Mouse (Mus musculus) bone marrow macrophage, adult 2 months (primary cell): ENCODE data around the gene Porcn. TPM values are rescaled to one million over a fixed set of nuclear protein-coding genes. Genes with fewer than 3 reads are reported as not detected.

ENCODE experiments used
- H3K27ac ChIP-seq: 2 replicates; pipeline ENCODE4 v1.5.1; 2012; ENCODE audit warnings: low read depth, low read length; ENCODE audit not compliant: insufficient read depth
- H3K4me1 ChIP-seq: 2 replicates; pipeline ENCODE4 v1.6.1; 2012; ENCODE audit warnings: low read length; ENCODE audit not compliant: control insufficient read depth, insufficient read depth
- H3K4me3 ChIP-seq: 2 replicates; pipeline ENCODE4 v1.5.1; 2012; ENCODE audit warnings: mild to moderate bottlenecking, low read length, moderate library complexity; ENCODE audit not compliant: insufficient read depth
- CTCF ChIP-seq: IDR thresholded peaks from 2 replicates; pipeline ENCODE4 v1.5.1; 2012; ENCODE audit warnings: low read depth, mild to moderate bottlenecking, low read length, moderate library complexity
- POLR2A ChIP-seq: IDR thresholded peaks from 2 replicates; pipeline ENCODE4 v1.6.1; 2012; ENCODE audit warnings: mild to moderate bottlenecking, low read depth, low read length, borderline replicate concordance
- polyA plus RNA-seq: library from polyadenylated mRNA; stranded (reverse); fragments of >200 nt; gene quantifications from 2 replicates; pipeline ENCODE4 v1.2.4, GENCODE M21; 2012; ENCODE audit not compliant: missing spikeins, insufficient read depth, insufficient read length

Gene Porcn
- polyA plus RNA-seq, 1 experiment = 6.9 TPM

DNA sequence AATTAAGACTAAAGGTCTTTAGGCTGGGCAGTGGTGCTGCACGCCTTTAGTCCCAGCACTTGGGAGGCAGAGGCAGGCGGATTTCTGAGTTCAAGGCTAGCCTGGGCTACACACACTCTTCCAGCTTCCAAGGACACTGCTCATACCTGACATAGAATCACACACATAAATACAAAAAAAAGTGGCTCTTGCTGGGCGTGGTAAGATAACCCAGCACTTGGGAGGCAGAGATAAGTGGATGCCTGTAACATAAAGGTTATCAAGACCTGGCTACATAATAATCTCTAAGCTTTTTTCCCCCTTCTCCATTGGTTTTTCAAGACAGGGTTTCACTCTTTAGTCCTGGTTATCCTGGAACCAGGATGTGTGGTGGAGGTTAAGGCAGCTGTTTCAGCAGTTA, 27.3 kb upstream of the Porcn start:
- no peak overlapping the region for H3K4me3 ChIP-seq
- H3K27ac ChIP-seq = no peak overlapping the region
- no peak for TF ChIP-seq POLR2A
- TF ChIP-seq CTCF = no peak
- no peaks in the 10 kb centered on the region for H3K4me1 ChIP-seq

DNA sequence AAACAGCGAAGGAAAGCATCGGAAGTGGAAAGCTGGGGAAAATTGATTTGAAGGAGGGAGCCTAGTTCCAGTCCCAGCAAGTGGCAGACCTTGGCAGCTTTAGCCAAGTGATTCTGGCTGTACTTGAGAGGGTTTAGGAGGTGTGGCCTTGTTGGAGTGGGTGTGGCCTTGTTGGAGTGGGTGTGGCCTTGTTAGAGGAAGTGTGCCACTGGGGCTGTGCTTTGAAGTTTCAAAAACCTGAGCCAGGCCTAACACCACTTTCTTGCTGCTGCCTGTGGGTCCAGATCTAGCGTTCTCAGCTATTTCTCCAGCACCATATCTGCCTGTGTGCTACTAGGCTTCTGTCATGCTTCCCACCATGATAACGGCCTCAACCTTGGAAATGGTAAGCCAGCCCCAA, 23.9 kb upstream of the Porcn start:
- Histone ChIP-seq H3K4me1 (no peaks in the 10 kb centered on the region), H3K27ac (no peak overlapping the region), H3K4me3 (no peak overlapping the region)
- TF ChIP-seq POLR2A (no peak), CTCF (no peak)

DNA sequence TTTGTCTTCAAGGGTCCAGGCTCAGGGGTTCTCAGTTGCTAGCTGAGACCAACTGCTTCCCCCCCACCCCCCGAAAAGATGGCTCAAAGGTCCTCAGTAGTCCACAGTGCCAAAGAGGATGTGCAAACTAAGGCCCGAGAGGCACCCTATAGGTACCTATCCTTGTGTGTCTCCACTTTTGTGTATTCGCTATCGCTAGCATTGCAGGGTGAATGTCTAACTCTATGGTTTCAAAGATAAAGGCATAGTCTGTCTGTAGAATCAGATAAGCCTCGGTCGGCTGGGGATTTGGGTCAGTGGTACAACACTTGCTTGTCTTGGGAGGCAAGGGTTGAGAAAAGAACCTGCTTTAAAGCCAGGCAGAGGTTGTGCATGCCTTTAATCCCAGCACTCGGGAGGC, 17.1 kb upstream of the Porcn start:
- no peak overlapping the region for H3K4me3 ChIP-seq
- no peaks in the 10 kb centered on the region for H3K4me1 ChIP-seq
- no peak for TF ChIP-seq CTCF
- TF ChIP-seq POLR2A = no peak
- no peak overlapping the region for H3K27ac ChIP-seq

DNA sequence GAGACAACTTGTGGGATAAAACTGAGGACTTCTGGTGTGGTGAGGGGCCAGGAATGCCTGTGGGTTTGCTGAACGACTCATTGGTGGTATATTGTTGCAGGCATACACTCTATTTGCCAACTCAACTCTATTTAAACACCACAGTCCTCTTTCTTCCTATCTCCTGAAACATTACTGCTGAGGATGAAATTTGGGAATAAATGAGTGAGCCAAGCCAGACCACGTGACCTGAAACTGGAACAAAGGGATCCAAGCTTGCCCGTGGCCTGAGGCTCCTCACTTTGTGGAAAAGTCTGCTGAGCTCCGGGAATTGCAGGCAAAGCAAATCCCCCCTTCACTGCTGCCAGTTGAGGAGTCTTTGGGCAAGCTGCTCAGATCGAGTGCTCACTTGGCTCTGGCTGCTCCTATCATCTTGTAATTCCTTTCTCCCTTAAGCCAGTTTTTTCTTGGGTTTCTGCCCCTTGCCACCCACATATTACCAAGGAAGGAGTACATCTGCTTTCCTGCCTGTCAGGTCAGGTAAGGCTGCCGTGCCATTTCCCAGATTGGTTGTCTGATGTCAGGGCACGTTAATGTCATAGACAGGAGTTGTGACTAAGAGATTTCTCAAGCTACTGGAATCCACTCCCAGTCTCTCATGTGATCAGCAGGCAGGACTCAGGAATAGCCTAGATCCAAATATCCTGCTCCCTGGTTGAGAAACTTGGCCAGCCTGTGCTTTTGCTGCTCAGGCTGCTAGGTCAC, 16.5 kb upstream of the Porcn start:
- no peak for TF ChIP-seq CTCF
- Histone ChIP-seq H3K4me3 (no peak overlapping the region), H3K27ac (no peak overlapping the region), H3K4me1 (no peaks in the 10 kb centered on the region)

GRCm38 (mm10) chrX:8222296-8222677, 16.0 kb upstream of the Porcn start:
- H3K4me1 ChIP-seq = no peaks in the 10 kb centered on the region
- no peak overlapping the region for H3K4me3 ChIP-seq
- H3K27ac ChIP-seq = no peak overlapping the region
- TF ChIP-seq POLR2A = no peak
- TF ChIP-seq CTCF = no peak

- TF ChIP-seq CTCF (no peak), POLR2A (no peak)
- Histone ChIP-seq H3K4me3 (no peak overlapping the region), H3K27ac (no peak overlapping the region), H3K4me1 (no peaks in the 10 kb centered on the region)
Measured at GRCm38 (mm10) chrX:8219651-8220050, 13.3 kb upstream of the Porcn start.

- no peak overlapping the region for H3K4me3 ChIP-seq
- H3K4me1 ChIP-seq = no peaks in the 10 kb centered on the region
- TF ChIP-seq CTCF (no peak), POLR2A (no peak)
- no peak overlapping the region for H3K27ac ChIP-seq
Measured at GRCm38 (mm10) chrX:8218114-8218513, 11.8 kb upstream of the Porcn start.

DNA sequence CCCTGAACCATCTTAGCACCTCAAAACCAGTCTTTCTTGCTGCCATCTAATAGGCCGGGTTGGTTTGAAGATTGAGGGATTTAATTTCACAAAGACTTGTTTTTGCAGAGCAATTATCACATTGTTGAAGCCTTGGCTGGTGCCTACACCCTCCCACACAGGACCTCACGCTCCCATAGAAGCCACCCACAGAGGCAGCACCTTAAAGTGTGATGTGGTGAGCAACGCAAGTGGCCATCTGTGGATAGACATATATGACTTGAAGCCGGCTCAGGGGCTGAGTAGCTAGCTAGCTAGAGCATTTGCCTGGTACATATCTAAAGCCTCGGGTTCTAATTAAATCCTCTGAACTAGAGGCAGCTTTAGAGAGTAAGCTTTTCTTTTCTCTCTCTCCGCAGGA, 11.1 kb upstream of the Porcn start:
- no peaks in the 10 kb centered on the region for H3K4me1 ChIP-seq
- H3K27ac ChIP-seq = no peak overlapping the region
- H3K4me3 ChIP-seq = no peak overlapping the region
- no peak for TF ChIP-seq POLR2A
- no peak for TF ChIP-seq CTCF

- TF ChIP-seq POLR2A (no peak), CTCF (no peak)
- Histone ChIP-seq H3K4me1 (0 out of 2 replicates have a peak, but pooled peaks cover 4% of the 10 kb centered on the region), H3K27ac (no peak overlapping the region)
Measured at GRCm38 (mm10) chrX:8211490-8212207, 5.3 kb upstream of the Porcn start.

GRCm38 (mm10) chrX:8209720-8210119, 3.4 kb upstream of the Porcn start:
- 0 out of 2 replicates have a peak, but pooled peaks cover 4% of the 10 kb centered on the region for H3K4me1 ChIP-seq
- no peak overlapping the region for H3K4me3 ChIP-seq
- H3K27ac ChIP-seq = no peak overlapping the region
- TF ChIP-seq CTCF = no peak

More at GRCm38 (mm10) chrX:8211490-8212207, 5.3 kb upstream of the Porcn start:
- no peak overlapping the region for H3K4me3 ChIP-seq

DNA sequence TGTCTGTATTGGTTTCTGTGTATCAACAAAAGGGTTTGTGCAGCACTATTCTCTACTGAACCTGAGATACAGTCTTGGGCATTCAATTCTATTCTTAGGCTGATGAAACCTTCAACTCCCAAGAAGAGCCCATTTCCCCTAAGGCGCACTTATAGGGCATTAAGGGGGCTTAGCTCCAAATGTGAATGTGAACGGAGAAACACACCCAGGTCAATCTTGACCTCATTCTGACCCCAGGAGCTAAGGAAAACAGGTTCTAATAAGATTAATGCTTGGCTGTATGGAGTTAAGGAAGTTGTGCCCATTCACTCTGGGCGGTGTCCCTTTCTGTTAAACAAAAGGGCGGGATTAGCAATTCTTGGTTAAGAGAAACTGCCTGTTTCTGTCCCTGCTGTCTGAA, 899 bp upstream of the Porcn start:
- Histone ChIP-seq H3K4me3 (no peak overlapping the region), H3K27ac (no peak overlapping the region), H3K4me1 (0 out of 2 replicates have a peak, but pooled peaks cover 4% of the 10 kb centered on the region)
- TF ChIP-seq CTCF (no peak), POLR2A (no peak)
